Mouse (Mus musculus): ENCODE measurements around the gene Gpr68. TPM values are rescaled to one million over a fixed set of nuclear protein-coding genes. Genes with fewer than 3 reads are reported as not detected.

The Gpr68 gene
- polyA plus RNA-seq, 1 experiment from 2014 or later = 0.22 TPM

DNA sequence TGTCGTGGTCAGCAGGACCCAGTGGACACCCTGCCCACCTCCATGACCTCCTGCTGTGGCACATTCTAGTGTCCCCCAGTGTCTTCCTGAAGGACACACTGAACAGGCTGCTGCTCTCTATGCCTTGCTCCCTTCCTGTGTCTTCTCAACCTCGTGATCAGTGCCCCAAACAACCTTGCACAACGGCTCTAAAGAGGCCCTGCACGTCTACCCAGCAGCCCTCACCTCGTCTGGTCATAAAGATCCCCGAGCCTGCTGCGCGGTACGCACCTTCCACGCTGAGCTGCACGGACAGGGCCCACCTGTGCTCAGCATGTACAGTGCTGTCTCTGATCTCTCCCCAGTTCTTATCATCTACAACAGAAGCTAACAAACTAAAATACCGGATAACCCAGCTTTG lies 38.0 kb upstream of the Gpr68 start:
- Histone ChIP-seq H3K9me3 (ENCODE audit: control insufficient read depth, low read length) (no peaks in the 10 kb centered on the region), H3K4me2 (replicated peaks; ENCODE audit: low read depth, low read length) (no peak overlapping the region), H3K27ac (ENCODE audit: low read depth, low read length) (no peak overlapping the region), H3K36me3 (ENCODE audit: control insufficient read depth, insufficient read depth, low read length) (peaks cover 14% of the 10 kb centered on the region), H3K9ac (ENCODE audit: low read depth, low read length) (no peak overlapping the region), H3K4me1 (replicated peaks; ENCODE audit: control insufficient read depth, insufficient read depth, low read length) (no peaks in the 10 kb centered on the region), H3K4me3 (ENCODE audit: low read depth, low read length) (no peak overlapping the region), H3K27me3 (ENCODE audit: control insufficient read depth, insufficient read depth, low read length) (no peaks in the 10 kb centered on the region)
- ATAC-seq (ENCODE audit: low FRiP score) = no peak
- WGBS = 87% methylated on average over 12 of the region's 12 CpGs
- no peak for DNase-seq (ENCODE audit: low spot score)

DNA sequence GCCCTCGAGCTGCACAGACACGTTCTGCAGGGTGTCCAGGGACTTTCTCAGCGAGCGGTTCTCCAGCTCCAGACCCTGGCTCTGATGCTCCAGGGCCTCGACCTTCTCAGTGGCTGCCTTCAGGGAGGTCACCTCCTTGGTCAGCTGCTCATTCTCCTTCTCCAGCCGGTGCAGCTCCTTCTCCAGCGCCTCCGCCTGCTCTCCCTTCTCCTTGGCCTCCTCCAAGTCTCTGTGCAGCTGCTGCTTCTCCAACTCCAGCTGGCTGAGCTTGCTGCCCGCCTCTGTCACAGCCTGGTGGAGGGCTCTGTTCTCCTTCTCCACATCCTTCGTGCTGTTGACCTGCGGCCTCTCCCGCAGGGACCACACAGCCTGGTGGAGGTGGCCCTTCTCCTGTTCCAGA lies 37.5 kb upstream of the Gpr68 start:
- Histone ChIP-seq H3K27me3 (ENCODE audit: control insufficient read depth, insufficient read depth, low read length) (no peaks in the 10 kb centered on the region), H3K4me3 (ENCODE audit: low read depth, low read length) (no peak overlapping the region), H3K4me2 (replicated peaks; ENCODE audit: low read depth, low read length) (no peak overlapping the region), H3K4me1 (replicated peaks; ENCODE audit: control insufficient read depth, insufficient read depth, low read length) (no peaks in the 10 kb centered on the region), H3K9me3 (ENCODE audit: control insufficient read depth, low read length) (no peaks in the 10 kb centered on the region), H3K27ac (ENCODE audit: low read depth, low read length) (no peak overlapping the region), H3K36me3 (ENCODE audit: control insufficient read depth, insufficient read depth, low read length) (peaks cover 17% of the 10 kb centered on the region), H3K9ac (ENCODE audit: low read depth, low read length) (no peak overlapping the region)
- ATAC-seq (ENCODE audit: low FRiP score) (no peak), DNase-seq (ENCODE audit: low spot score) (no peak)
- WGBS = 83% methylated on average over 12 of the region's 12 CpGs

DNA sequence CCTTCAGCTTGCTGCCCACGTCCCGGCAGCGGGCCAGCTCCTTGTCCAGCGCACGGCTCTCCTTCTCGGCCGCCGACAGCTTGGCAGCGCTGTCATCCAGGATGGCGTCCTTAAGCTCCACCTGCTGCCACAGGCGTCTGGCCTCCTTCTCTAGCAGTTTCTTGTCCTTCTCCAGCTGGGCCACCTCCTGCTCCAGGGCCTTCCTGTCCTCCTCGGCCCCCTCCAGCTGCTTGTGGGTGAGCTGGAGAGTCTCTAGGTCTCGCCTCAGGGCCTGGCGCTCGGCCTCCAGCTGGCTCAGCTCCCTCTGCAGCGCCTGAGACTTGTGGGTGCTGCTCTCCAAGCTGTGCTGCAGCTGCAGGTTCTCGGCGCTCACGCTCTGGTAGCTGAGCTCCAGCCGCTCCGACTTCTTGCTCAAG lies 36.9 kb upstream of the Gpr68 start:
- Histone ChIP-seq H3K4me2 (replicated peaks; ENCODE audit: low read depth, low read length) (no peak overlapping the region), H3K9me3 (ENCODE audit: control insufficient read depth, low read length) (no peaks in the 10 kb centered on the region), H3K4me1 (replicated peaks; ENCODE audit: control insufficient read depth, insufficient read depth, low read length) (no peaks in the 10 kb centered on the region), H3K27ac (ENCODE audit: low read depth, low read length) (no peak overlapping the region), H3K4me3 (ENCODE audit: low read depth, low read length) (no peak overlapping the region), H3K9ac (ENCODE audit: low read depth, low read length) (no peak overlapping the region), H3K36me3 (ENCODE audit: control insufficient read depth, insufficient read depth, low read length) (peaks cover 17% of the 10 kb centered on the region), H3K27me3 (ENCODE audit: control insufficient read depth, insufficient read depth, low read length) (no peaks in the 10 kb centered on the region)
- no peak for DNase-seq (ENCODE audit: low spot score)
- 90% methylated on average over 20 of the region's 21 CpGs for WGBS
- no peak for ATAC-seq (ENCODE audit: low FRiP score)

DNA sequence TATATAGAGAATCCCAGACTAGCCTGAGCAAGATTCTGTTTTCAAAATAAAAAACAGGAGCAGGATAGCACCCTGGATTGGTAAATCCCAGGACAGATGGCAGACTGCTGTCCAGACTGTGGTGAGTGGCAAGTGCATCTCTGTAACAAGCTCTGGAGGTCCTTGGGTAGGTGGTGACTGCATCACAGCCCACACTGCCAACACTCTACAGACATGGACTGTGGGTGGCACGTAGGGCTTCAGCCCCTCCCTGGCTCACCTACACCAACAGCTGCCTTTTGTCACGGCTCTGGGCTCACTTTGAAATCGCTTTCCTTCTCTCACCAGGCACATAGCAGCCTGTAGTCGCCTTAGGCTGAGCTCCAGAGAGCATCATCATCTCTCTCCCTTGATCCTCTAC lies 35.1 kb upstream of the Gpr68 start:
- Histone ChIP-seq H3K27ac (ENCODE audit: low read depth, low read length) (no peak overlapping the region), H3K27me3 (ENCODE audit: control insufficient read depth, insufficient read depth, low read length) (no peaks in the 10 kb centered on the region), H3K4me1 (replicated peaks; ENCODE audit: control insufficient read depth, insufficient read depth, low read length) (no peaks in the 10 kb centered on the region), H3K4me2 (replicated peaks; ENCODE audit: low read depth, low read length) (no peak overlapping the region), H3K4me3 (ENCODE audit: low read depth, low read length) (no peak overlapping the region), H3K9me3 (ENCODE audit: control insufficient read depth, low read length) (no peaks in the 10 kb centered on the region), H3K9ac (ENCODE audit: low read depth, low read length) (no peak overlapping the region), H3K36me3 (ENCODE audit: control insufficient read depth, insufficient read depth, low read length) (peaks cover 17% of the 10 kb centered on the region)
- ATAC-seq (ENCODE audit: low FRiP score) = no peak
- 88% methylated on average over 4 of the region's 4 CpGs for whole genome bisulfite sequencing
- DNase-seq (ENCODE audit: low spot score) = no peak

DNA sequence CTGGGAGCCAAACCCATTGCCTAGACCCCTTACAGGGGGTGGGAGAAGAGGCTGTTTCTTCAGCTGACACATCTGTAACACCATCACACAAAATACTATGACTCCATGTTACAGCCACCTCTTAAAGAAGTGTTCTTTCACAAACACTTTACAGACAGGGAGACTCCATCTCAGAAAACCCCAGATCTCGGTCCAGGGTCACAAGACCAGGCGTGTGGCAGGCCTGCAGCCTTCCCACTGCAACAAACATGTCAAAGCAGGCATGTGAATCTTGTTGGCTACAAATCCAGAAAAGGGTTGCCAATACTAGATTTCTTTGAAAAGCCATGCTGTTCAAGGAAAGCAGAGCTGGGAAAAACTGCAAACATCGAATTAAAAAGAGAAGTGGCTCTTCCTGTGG lies 33.4 kb upstream of the Gpr68 start:
- WGBS = 95% methylated on average over 3 of the region's 3 CpGs
- H3K27ac ChIP-seq (ENCODE audit: low read depth, low read length) = no peak overlapping the region
- DNase-seq (ENCODE audit: low spot score) = no peak
- H3K36me3 ChIP-seq (ENCODE audit: control insufficient read depth, insufficient read depth, low read length) = peaks cover 6% of the 10 kb centered on the region
- no peak for ATAC-seq (ENCODE audit: low FRiP score)
- H3K27me3 ChIP-seq (ENCODE audit: control insufficient read depth, insufficient read depth, low read length) = no peaks in the 10 kb centered on the region
- H3K4me3 ChIP-seq (ENCODE audit: low read depth, low read length) = no peak overlapping the region
- no peak overlapping the region for H3K9ac ChIP-seq (ENCODE audit: low read depth, low read length)
- no peaks in the 10 kb centered on the region for H3K9me3 ChIP-seq (ENCODE audit: control insufficient read depth, low read length)
- H3K4me2 ChIP-seq (replicated peaks; ENCODE audit: low read depth, low read length) = no peak overlapping the region
- H3K4me1 ChIP-seq (replicated peaks; ENCODE audit: control insufficient read depth, insufficient read depth, low read length) = no peaks in the 10 kb centered on the region

DNA sequence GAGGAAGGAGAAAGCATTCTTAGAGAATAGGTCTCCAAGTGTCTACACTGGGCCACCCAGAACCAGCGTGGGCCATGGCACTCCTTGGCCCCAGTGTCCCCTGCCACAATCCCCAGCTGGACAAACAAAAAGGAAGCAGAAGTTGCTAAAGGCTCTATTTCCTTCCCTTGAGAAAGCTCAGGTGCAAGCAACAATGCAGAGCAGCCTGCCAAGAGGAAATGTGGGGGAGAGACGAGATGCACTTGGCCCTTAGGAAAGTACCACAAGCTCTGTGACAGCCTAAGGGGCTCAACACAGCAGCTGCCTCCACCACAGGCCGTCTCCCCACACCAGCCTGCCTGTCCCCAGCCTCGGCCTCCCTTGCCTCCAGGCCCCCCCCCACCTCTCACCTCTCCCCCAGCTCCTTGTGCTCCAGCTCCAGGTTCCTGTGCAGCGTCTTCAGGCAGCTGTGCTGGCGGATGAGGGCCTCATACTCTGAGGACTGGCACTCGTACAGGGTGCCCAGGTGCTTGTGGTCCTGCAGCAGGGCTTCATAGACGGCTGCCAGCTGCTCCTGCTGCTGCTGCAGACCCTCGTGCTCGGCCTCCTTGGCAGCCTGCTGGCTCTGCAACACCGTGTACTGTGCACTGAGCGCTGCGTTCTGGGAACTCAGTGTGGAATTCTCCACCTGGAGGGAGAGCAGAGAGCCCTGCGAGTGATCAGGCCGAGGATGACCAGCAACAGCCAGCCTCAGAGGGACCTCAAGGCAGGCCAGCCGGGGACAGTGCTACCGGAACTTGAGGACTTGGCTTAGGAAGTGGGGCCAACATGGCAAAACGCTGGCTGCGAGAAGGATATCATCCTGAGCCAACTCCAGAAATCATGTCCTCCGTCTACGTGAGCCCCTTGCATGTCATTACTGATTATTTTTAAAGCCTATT lies 29.7 kb upstream of the Gpr68 start:
- no peaks in the 10 kb centered on the region for H3K27me3 ChIP-seq (ENCODE audit: control insufficient read depth, insufficient read depth, low read length)
- peaks cover 2% of the 10 kb centered on the region for H3K36me3 ChIP-seq (ENCODE audit: control insufficient read depth, insufficient read depth, low read length)
- 81% methylated on average over 21 of the region's 21 CpGs for WGBS
- no peaks in the 10 kb centered on the region for H3K4me1 ChIP-seq (replicated peaks; ENCODE audit: control insufficient read depth, insufficient read depth, low read length)
- no peak overlapping the region for H3K4me2 ChIP-seq (replicated peaks; ENCODE audit: low read depth, low read length)
- H3K27ac ChIP-seq (ENCODE audit: low read depth, low read length) = no peak overlapping the region
- DNase-seq (ENCODE audit: low spot score) (no peak), ATAC-seq (ENCODE audit: low FRiP score) (no peak)
- H3K4me3 ChIP-seq (ENCODE audit: low read depth, low read length) = no peak overlapping the region
- H3K9me3 ChIP-seq (ENCODE audit: control insufficient read depth, low read length) = no peaks in the 10 kb centered on the region
- H3K9ac ChIP-seq (ENCODE audit: low read depth, low read length) = no peak overlapping the region

DNA sequence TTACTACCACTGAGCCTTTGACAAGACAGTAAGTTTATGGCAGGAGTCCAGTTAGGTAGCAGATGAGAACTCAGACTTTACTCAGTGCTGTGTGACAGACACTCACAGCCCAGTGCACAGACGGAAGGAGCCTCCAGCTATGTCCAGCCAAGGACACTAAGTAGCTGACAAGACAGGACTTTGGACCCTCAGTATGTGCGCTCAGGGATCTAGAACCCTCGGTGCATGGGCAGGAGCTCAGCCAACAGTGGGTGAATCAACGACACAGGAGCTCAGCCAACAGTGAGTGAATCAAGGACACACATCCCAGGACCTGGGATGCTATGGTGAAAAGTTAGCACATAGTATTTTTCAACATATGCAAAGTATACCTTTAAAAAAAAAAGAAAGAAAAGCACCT lies 28.7 kb upstream of the Gpr68 start:
- Histone ChIP-seq H3K27me3 (ENCODE audit: control insufficient read depth, insufficient read depth, low read length) (no peaks in the 10 kb centered on the region), H3K4me3 (ENCODE audit: low read depth, low read length) (no peak overlapping the region), H3K36me3 (ENCODE audit: control insufficient read depth, insufficient read depth, low read length) (peaks cover 2% of the 10 kb centered on the region), H3K9me3 (ENCODE audit: control insufficient read depth, low read length) (no peaks in the 10 kb centered on the region), H3K4me2 (replicated peaks; ENCODE audit: low read depth, low read length) (no peak overlapping the region), H3K27ac (ENCODE audit: low read depth, low read length) (no peak overlapping the region), H3K4me1 (replicated peaks; ENCODE audit: control insufficient read depth, insufficient read depth, low read length) (no peaks in the 10 kb centered on the region), H3K9ac (ENCODE audit: low read depth, low read length) (no peak overlapping the region)
- DNase-seq (ENCODE audit: low spot score) (no peak), ATAC-seq (ENCODE audit: low FRiP score) (no peak)
- 94% methylated on average over 4 of the region's 4 CpGs for WGBS

DNA sequence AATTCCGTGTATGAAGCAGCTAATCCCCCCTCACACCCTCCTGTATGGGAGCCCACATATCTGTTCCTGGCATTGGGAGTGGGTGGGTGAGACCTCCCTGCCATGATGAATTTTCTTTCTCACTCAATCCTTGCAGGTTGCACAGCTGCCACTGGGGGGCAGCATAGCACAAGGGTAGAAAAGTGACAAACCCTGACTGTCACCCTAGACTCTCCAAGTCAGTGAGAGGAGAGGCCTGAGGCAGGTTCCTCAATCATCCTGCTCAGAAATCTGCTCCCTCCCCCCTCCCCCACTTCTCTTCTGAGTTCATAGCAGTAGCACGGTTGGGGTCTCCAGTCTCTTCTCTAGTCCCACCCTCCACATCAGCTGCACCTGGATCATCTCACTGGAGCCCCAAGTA lies 28.1 kb upstream of the Gpr68 start:
- H3K4me1 ChIP-seq (replicated peaks; ENCODE audit: control insufficient read depth, insufficient read depth, low read length) = no peaks in the 10 kb centered on the region
- peak; percentile 91 for DNase-seq (ENCODE audit: low spot score)
- WGBS = 23% methylated on average over 2 of the region's 2 CpGs
- no peak overlapping the region for H3K4me2 ChIP-seq (replicated peaks; ENCODE audit: low read depth, low read length)
- no peaks in the 10 kb centered on the region for H3K27me3 ChIP-seq (ENCODE audit: control insufficient read depth, insufficient read depth, low read length)
- peaks cover 2% of the 10 kb centered on the region; the same call in 1 of the 2 replicates for H3K36me3 ChIP-seq (ENCODE audit: control insufficient read depth, insufficient read depth, low read length)
- H3K4me3 ChIP-seq (ENCODE audit: low read depth, low read length) = no peak overlapping the region
- no peak overlapping the region for H3K9ac ChIP-seq (ENCODE audit: low read depth, low read length)
- ATAC-seq (ENCODE audit: low FRiP score) = peak; percentile 77; the same call in 1 of the 2 replicates
- H3K9me3 ChIP-seq (ENCODE audit: control insufficient read depth, low read length) = no peaks in the 10 kb centered on the region
- no peak overlapping the region for H3K27ac ChIP-seq (ENCODE audit: low read depth, low read length)

DNA sequence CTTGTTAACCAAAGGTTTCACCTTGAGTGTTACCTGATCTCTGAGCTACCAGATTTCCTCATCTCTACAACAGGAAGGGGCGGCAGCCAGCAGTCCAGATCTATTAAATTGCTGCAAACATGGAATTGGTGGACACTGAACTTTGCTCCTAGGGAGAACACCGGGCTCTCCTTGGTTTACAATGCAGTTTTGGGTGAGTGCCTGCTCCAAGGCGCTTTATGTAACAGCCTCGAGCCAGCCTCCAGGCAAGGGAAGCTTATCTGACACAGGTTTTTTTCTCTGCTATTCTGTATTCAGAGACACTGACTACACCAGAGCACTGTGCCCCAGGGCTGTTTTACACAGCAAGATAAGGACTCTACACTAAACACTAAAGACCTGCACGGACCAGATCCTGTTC lies 26.8 kb upstream of the Gpr68 start:
- no peaks in the 10 kb centered on the region for H3K4me1 ChIP-seq (replicated peaks; ENCODE audit: control insufficient read depth, insufficient read depth, low read length)
- DNase-seq (ENCODE audit: low spot score) (no peak), ATAC-seq (ENCODE audit: low FRiP score) (no peak)
- H3K4me2 ChIP-seq (replicated peaks; ENCODE audit: low read depth, low read length) = no peak overlapping the region
- WGBS = 92% methylated on average over 5 of the region's 5 CpGs
- H3K27ac ChIP-seq (ENCODE audit: low read depth, low read length) = no peak overlapping the region
- no peak overlapping the region for H3K4me3 ChIP-seq (ENCODE audit: low read depth, low read length)
- H3K9me3 ChIP-seq (ENCODE audit: control insufficient read depth, low read length) = no peaks in the 10 kb centered on the region
- H3K9ac ChIP-seq (ENCODE audit: low read depth, low read length) = no peak overlapping the region
- no peaks in the 10 kb centered on the region for H3K36me3 ChIP-seq (ENCODE audit: control insufficient read depth, insufficient read depth, low read length)
- no peaks in the 10 kb centered on the region for H3K27me3 ChIP-seq (ENCODE audit: control insufficient read depth, insufficient read depth, low read length)

Data from hindbrain, embryonic 11.5 days (tissue).